Mouse (Mus musculus) forebrain, postnatal 0 days (tissue): ENCODE data around the gene Slc36a4. TPM values are rescaled to one million over a fixed set of nuclear protein-coding genes. Genes with fewer than 3 reads are reported as not detected.

Experiments
- ATAC-seq: fragments of 200-750 bp; cut with Nextera tagmentation; 2 replicates; pipeline ENCODE4 v1.8.0; 2017; ENCODE audit warnings: mild to moderate bottlenecking, moderate library complexity
- DNase-seq: peaks from one replicate; pipeline ENCODE4 v3.0.0-alpha.2; 2015
- H3K27ac ChIP-seq: fragments of 300-500 bp; sonication (generic); 2 replicates; pipeline ENCODE4 v1.5.1; 2014; ENCODE audit warnings: low read depth, mild to moderate bottlenecking, antibody characterized with exemption, low read length, moderate library complexity, mixed read lengths
- H3K27me3 ChIP-seq: fragments of 300-500 bp; sonication (generic); 2 replicates; pipeline ENCODE4 v1.6.1; 2014; ENCODE audit warnings: mild to moderate bottlenecking, low read length, mixed read lengths; ENCODE audit not compliant: insufficient read depth
- H3K36me3 ChIP-seq: fragments of 300-500 bp; sonication (generic); 2 replicates; pipeline ENCODE4 v1.6.1; 2014; ENCODE audit warnings: mild to moderate bottlenecking, moderate library complexity; ENCODE audit not compliant: insufficient read depth
- H3K4me1 ChIP-seq: fragments of 300-500 bp; sonication (generic); 2 replicates; pipeline ENCODE4 v1.6.1; 2014; ENCODE audit warnings: antibody characterized with exemption; ENCODE audit not compliant: insufficient read depth
- H3K4me2 ChIP-seq: fragments of 300-500 bp; sonication (generic); 2 replicates; pipeline ENCODE4 v1.6.1; 2014; ENCODE audit warnings: low read depth, mild to moderate bottlenecking, moderate library complexity
- H3K4me3 ChIP-seq: fragments of 300-500 bp; sonication (generic); 2 replicates; pipeline ENCODE4 v1.5.1; 2014; ENCODE audit warnings: low read depth, low read length, mixed read lengths
- H3K9ac ChIP-seq: fragments of 300-500 bp; sonication (generic); 2 replicates; pipeline ENCODE4 v1.6.1; 2014; ENCODE audit warnings: mild to moderate bottlenecking
- H3K9me3 ChIP-seq: fragments of 300-500 bp; sonication (generic); 2 replicates; pipeline ENCODE4 v1.6.1; 2016; ENCODE audit warnings: low read length
- CTCF ChIP-seq: sonication (generic); IDR thresholded peaks from 2 replicates; pipeline ENCODE4 v1.5.1; 2016; ENCODE audit warnings: antibody characterized with exemption, control low read depth, low read depth
- WGBS: fragments of 180-500 bp; shearing (Covaris S2); extraction: QIAGEN DNeasy Blood & Tissue Kit; methylation state at CpG from one replicate; pipeline ENCODE4 v1.1.7; 2014; 5-methylcytosine and 5-hydroxymethylcytosine counted together
- polyA plus RNA-seq: library from polyadenylated mRNA; unstranded; fragments of >200 nt; fragmentation: Nextera tagmentation; extraction: Ambion mirVana; gene quantifications from 2 replicates; pipeline ENCODE4 v1.2.1, GENCODE M21; 2015
- total RNA-seq: library from RNA; depleted of rRNA; stranded (reverse); fragments of >200 nt; gene quantifications from 2 replicates; pipeline ENCODE4 v1.2.3, GENCODE M21; 2014; rRNA removed

Gene Slc36a4
- total RNA-seq (40.0 and 56.9 TPM in 2 replicates), polyA plus RNA-seq (18.6 and 28.1 TPM in 2 replicates)

- H3K4me2 ChIP-seq: peak within 1 kb of the TSS; percentile 58
- H3K27me3 ChIP-seq: no peaks in the 10 kb centered on the region
- under 1% methylated on average over 75 of the region's 75 CpGs for WGBS
- no peak for TF ChIP-seq CTCF
- no peaks in the 10 kb centered on the region for H3K36me3 ChIP-seq
- H3K9me3 ChIP-seq: no peaks in the 10 kb centered on the region
- peak; percentile 86 for DNase-seq
- peak within 1 kb of the TSS; percentile 90 for H3K9ac ChIP-seq
- H3K27ac ChIP-seq: peak within 1 kb of the TSS; percentile 93
- H3K4me1 ChIP-seq: peaks cover 9% of the 10 kb centered on the region; the same call in 1 of the 2 replicates
- ATAC-seq: peak; percentile 90
- H3K4me3 ChIP-seq: peak within 1 kb of the TSS; percentile 80
These were observed at the start of gene Slc36a4 for GRCm38 (mm10) chr9:15709599-15710381. Gene Slc36a4, plus strand, starts transcription at chr9:15709738.

- Histone ChIP-seq H3K27ac (no peak overlapping the region), H3K4me1 (no peaks in the 10 kb centered on the region), H3K36me3 (no peaks in the 10 kb centered on the region), H3K4me3 (no peak overlapping the region), H3K9ac (no peak overlapping the region), H3K9me3 (no peaks in the 10 kb centered on the region), H3K27me3 (no peaks in the 10 kb centered on the region), H3K4me2 (no peak overlapping the region)
- WGBS: 88% methylated on average over 7 of the region's 7 CpGs
- no peak for ATAC-seq
- TF ChIP-seq CTCF: no peak
- no peak for DNase-seq
These were observed 44.9 kb upstream of the Slc36a4 start for GRCm38 (mm10) chr9:15664606-15665005.

DNA sequence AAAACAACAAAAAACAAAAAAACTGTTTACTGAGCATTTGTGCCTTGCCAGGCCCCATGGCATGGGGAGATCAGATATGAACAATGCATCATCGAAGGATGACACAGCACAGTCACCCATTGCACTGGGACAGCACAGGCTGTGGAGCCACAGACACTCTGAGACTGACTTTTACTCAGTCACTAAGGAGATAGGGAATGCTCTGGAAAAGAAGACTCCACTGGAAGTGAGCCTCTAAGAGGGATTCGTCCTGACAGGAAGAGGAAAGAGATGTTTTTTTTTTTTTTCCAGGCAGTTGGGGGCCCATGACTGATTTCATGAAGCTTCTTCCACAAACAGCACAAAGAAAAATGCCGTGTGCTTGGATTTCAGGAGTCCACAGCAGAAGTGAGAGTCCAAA, 40.1 kb upstream of the Slc36a4 start:
- Histone ChIP-seq H3K4me1 (no peaks in the 10 kb centered on the region), H3K27ac (no peak overlapping the region), H3K27me3 (no peaks in the 10 kb centered on the region), H3K9me3 (no peaks in the 10 kb centered on the region), H3K36me3 (no peaks in the 10 kb centered on the region), H3K4me2 (no peak overlapping the region), H3K9ac (no peak overlapping the region), H3K4me3 (no peak overlapping the region)
- no peak for DNase-seq
- WGBS: 79% methylated on average over 3 of the region's 3 CpGs
- no peak for TF ChIP-seq CTCF
- no peak for ATAC-seq

GRCm38 (mm10) chr9:15670002-15670527, 39.5 kb upstream of the Slc36a4 start:
- Histone ChIP-seq H3K9ac (no peak overlapping the region), H3K4me2 (no peak overlapping the region), H3K4me1 (no peaks in the 10 kb centered on the region), H3K36me3 (no peaks in the 10 kb centered on the region), H3K9me3 (no peaks in the 10 kb centered on the region), H3K27me3 (no peaks in the 10 kb centered on the region), H3K27ac (no peak overlapping the region), H3K4me3 (no peak overlapping the region)
- ATAC-seq: no peak
- DNase-seq: no peak
- WGBS: 59% methylated on average over 5 of the region's 5 CpGs
- no peak for TF ChIP-seq CTCF

DNA sequence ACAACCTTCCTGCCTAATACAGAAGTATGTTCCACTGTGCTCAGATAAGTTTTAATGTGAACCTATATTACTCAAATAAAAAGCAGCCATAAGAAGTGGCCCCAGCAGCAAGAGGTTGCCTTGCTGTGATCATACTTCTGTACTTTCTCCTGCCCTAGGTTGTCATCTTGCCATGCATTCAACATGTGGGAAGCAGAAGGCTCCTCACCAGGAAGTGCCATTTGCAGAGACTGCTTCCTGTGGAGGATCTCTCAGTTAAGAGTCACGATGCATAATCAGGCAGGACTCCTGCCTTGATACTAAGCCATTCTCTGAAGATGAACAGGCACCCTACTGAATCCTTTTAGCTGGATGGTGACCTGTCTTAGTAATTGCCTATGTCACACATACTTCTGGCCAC, 37.3 kb upstream of the Slc36a4 start:
- Histone ChIP-seq H3K4me1 (no peaks in the 10 kb centered on the region), H3K27me3 (no peaks in the 10 kb centered on the region), H3K36me3 (no peaks in the 10 kb centered on the region), H3K4me3 (no peak overlapping the region), H3K9me3 (no peaks in the 10 kb centered on the region), H3K9ac (no peak overlapping the region), H3K4me2 (no peak overlapping the region), H3K27ac (no peak overlapping the region)
- no peak for TF ChIP-seq CTCF
- 49% methylated on average over 1 of the region's 1 CpGs for WGBS
- ATAC-seq (no peak), DNase-seq (no peak)

DNA sequence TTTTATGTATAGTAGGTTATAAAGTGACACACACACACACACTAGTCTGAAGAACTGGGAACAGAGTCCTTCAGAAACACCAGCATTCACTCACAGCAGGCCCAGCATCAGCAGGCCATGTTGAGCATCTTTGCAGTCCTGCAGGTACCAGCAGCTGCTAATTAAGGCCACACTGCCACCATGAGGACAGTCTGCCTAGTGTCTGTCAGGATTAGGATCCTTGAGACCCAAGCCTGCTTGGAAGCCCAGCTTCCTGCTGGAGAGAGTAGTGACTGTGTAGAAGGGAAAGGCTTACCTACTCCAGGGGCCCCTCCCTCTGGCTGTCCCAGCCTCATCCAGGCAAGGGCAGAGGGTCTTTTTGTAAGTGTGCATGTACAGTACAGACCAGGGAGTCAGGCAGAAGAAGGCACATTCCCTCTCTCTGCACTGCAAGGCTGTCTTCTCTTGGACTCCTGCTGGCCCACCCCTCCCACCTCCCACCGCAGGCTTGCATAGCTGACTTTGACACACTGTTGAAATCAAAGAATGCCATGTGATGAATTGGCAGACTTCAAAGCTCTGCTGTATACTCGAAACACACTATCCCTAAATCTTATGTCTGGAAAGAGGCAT, 27.6 kb upstream of the Slc36a4 start:
- no peak overlapping the region for H3K27ac ChIP-seq
- no peaks in the 10 kb centered on the region for H3K9me3 ChIP-seq
- H3K4me3 ChIP-seq: no peak overlapping the region
- ATAC-seq (peak; percentile 94), DNase-seq (peak; percentile 81)
- no peaks in the 10 kb centered on the region; the same call in 1 of the 2 replicates for H3K27me3 ChIP-seq
- peak; percentile 93 for TF ChIP-seq CTCF
- no peaks in the 10 kb centered on the region for H3K36me3 ChIP-seq
- no peak overlapping the region for H3K9ac ChIP-seq
- no peak overlapping the region for H3K4me2 ChIP-seq
- WGBS: 40% methylated on average over 2 of the region's 2 CpGs
- no peaks in the 10 kb centered on the region for H3K4me1 ChIP-seq

- WGBS: 11% methylated on average over 4 of the region's 4 CpGs
- no peak overlapping the region for H3K4me2 ChIP-seq
- peak; percentile 90 for TF ChIP-seq CTCF
- no peaks in the 10 kb centered on the region; the same call in 1 of the 2 replicates for H3K27me3 ChIP-seq
- H3K9me3 ChIP-seq: no peaks in the 10 kb centered on the region
- no peak overlapping the region for H3K9ac ChIP-seq
- no peaks in the 10 kb centered on the region for H3K36me3 ChIP-seq
- no peak overlapping the region for H3K27ac ChIP-seq
- no peak overlapping the region for H3K4me3 ChIP-seq
- ATAC-seq (peak; percentile 82), DNase-seq (peak; percentile 90)
- no peaks in the 10 kb centered on the region for H3K4me1 ChIP-seq
These were observed 24.3 kb upstream of the Slc36a4 start for GRCm38 (mm10) chr9:15685215-15685614.
